Mouse (Mus musculus): ENCODE measurements around the gene Foxc2. TPM values are rescaled to one million over a fixed set of nuclear protein-coding genes. Genes with fewer than 3 reads are reported as not detected.
A peak's percentile ranks its signal among the peaks of the same experiment; 100 is the strongest.

Gene Foxc2
- total and polyA plus RNA-seq, 2 experiments from 2014 or later = 2.6 to 10.9 TPM

DNA sequence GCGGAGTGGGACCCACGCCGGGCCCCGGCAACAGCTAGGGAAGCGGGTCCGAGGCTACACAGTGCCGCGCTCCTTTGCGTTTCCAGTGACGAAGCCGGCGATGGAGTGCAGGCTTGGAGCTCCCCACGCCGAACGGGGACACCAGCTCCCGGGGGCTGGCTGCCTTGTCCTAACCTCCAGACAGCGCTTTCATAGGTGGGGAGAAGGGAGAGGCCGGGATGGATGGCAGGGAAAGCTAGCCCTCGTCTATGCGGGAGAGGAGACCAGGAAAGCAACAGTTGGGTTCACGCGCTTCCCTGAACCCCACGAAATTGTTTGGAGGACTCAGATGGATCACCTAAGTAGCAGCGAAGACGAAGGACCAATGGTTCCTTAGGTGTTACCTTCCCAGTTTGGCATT is 835 bp upstream of the Foxc2 start:
- no peak for TF ChIP-seq CTCF (IDR thresholded peaks at IDR 0.05)
- Histone ChIP-seq H3K27me3 (ENCODE audit: insufficient read depth, low read length) (peaks cover 59% of the 10 kb centered on the region), H3K4me3 (ENCODE audit: low read depth, low read length) (no peak overlapping the region), H3K9ac (replicated peaks; ENCODE audit: low read length, poor library complexity, severe bottlenecking) (no peak overlapping the region), H3K4me2 (ENCODE audit: low read depth, low read length, poor library complexity, severe bottlenecking) (no peak overlapping the region), H3K27ac (ENCODE audit: low read depth, low read length) (no peak overlapping the region), H3K9me3 (ENCODE audit: low read length) (no peaks in the 10 kb centered on the region), H3K36me3 (ENCODE audit: insufficient read depth, low read length) (no peaks in the 10 kb centered on the region), H3K4me1 (ENCODE audit: insufficient read depth, low read length) (peaks cover 2% of the 10 kb centered on the region; the same call in 1 of the 2 replicates)
- no peak for ATAC-seq (ENCODE audit: low FRiP score)
- WGBS = 2% methylated on average over 25 of the region's 25 CpGs
- DNase-seq (ENCODE audit: low spot score) = no peak

DNA sequence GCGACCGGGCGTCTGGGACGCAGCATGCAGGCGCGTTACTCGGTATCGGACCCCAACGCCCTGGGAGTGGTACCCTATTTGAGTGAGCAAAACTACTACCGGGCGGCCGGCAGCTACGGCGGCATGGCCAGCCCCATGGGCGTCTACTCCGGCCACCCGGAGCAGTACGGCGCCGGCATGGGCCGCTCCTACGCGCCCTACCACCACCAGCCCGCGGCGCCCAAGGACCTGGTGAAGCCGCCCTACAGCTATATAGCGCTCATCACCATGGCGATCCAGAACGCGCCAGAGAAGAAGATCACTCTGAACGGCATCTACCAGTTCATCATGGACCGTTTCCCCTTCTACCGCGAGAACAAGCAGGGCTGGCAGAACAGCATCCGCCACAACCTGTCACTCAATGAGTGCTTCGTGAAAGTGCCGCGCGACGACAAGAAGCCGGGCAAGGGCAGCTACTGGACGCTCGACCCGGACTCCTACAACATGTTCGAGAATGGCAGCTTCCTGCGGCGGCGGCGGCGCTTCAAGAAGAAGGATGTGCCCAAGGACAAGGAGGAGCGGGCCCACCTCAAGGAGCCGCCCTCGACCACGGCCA is 717 bp downstream of the Foxc2 start:
- Histone ChIP-seq H3K27me3 (ENCODE audit: insufficient read depth, low read length) (peaks cover 68% of the 10 kb centered on the region), H3K9me3 (ENCODE audit: low read length) (no peaks in the 10 kb centered on the region), H3K4me1 (ENCODE audit: insufficient read depth, low read length) (peaks cover 2% of the 10 kb centered on the region; the same call in 1 of the 2 replicates), H3K27ac (ENCODE audit: low read depth, low read length) (no peak overlapping the region), H3K36me3 (ENCODE audit: insufficient read depth, low read length) (no peaks in the 10 kb centered on the region), H3K4me2 (ENCODE audit: low read depth, low read length, poor library complexity, severe bottlenecking) (peak overlapping the region; percentile 45), H3K4me3 (ENCODE audit: low read depth, low read length) (peak overlapping the region; percentile 29), H3K9ac (replicated peaks; ENCODE audit: low read length, poor library complexity, severe bottlenecking) (no peak overlapping the region)
- no peak for TF ChIP-seq CTCF (IDR thresholded peaks at IDR 0.05)
- DNase-seq (ENCODE audit: low spot score) (no peak), ATAC-seq (ENCODE audit: low FRiP score) (no peak)
- 1% methylated on average over 54 of the region's 55 CpGs for WGBS

DNA sequence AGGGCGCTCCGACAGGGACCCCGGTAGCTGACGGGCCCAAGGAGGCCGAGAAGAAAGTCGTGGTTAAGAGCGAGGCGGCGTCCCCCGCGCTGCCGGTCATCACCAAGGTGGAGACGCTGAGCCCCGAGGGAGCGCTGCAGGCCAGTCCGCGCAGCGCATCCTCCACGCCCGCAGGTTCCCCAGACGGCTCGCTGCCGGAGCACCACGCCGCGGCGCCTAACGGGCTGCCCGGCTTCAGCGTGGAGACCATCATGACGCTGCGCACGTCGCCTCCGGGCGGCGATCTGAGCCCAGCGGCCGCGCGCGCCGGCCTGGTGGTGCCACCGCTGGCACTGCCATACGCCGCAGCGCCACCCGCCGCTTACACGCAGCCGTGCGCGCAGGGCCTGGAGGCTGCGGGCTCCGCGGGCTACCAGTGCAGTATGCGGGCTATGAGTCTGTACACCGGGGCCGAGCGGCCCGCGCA is 1.2 kb downstream of the Foxc2 start:
- peaks cover 73% of the 10 kb centered on the region for H3K27me3 ChIP-seq (ENCODE audit: insufficient read depth, low read length)
- peaks cover 2% of the 10 kb centered on the region; the same call in 1 of the 2 replicates for H3K4me1 ChIP-seq (ENCODE audit: insufficient read depth, low read length)
- H3K4me2 ChIP-seq (ENCODE audit: low read depth, low read length, poor library complexity, severe bottlenecking) = peak overlapping the region; percentile 23; the same call in 1 of the 2 replicates
- H3K9ac ChIP-seq (replicated peaks; ENCODE audit: low read length, poor library complexity, severe bottlenecking) = no peak overlapping the region
- H3K9me3 ChIP-seq (ENCODE audit: low read length) = no peaks in the 10 kb centered on the region
- H3K4me3 ChIP-seq (ENCODE audit: low read depth, low read length) = peak overlapping the region; percentile 29
- peak; percentile 10; the same call in 1 of the 2 replicates for TF ChIP-seq CTCF (IDR thresholded peaks at IDR 0.05)
- WGBS = under 1% methylated on average over 35 of the region's 62 CpGs
- no peak for ATAC-seq (ENCODE audit: low FRiP score)
- no peaks in the 10 kb centered on the region for H3K36me3 ChIP-seq (ENCODE audit: insufficient read depth, low read length)
- no peak for DNase-seq (ENCODE audit: low spot score)
- no peak overlapping the region for H3K27ac ChIP-seq (ENCODE audit: low read depth, low read length)

DNA sequence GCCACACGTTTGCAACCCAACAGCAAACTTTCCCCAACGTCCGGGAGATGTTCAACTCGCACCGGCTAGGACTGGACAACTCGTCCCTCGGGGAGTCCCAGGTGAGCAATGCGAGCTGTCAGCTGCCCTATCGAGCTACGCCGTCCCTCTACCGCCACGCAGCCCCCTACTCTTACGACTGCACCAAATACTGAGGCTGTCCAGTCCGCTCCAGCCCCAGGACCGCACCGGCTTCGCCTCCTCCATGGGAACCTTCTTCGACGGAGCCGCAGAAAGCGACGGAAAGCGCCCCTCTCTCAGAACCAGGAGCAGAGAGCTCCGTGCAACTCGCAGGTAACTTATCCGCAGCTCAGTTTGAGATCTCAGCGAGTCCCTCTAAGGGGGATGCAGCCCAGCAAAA is 1.9 kb downstream of the Foxc2 start:
- no peaks in the 10 kb centered on the region for H3K36me3 ChIP-seq (ENCODE audit: insufficient read depth, low read length)
- H3K27ac ChIP-seq (ENCODE audit: low read depth, low read length) = no peak overlapping the region
- no peak for TF ChIP-seq CTCF (IDR thresholded peaks at IDR 0.05)
- ATAC-seq (ENCODE audit: low FRiP score) (no peak), DNase-seq (ENCODE audit: low spot score) (no peak)
- no peak overlapping the region; the same call in 1 of the 2 replicates for H3K9ac ChIP-seq (replicated peaks; ENCODE audit: low read length, poor library complexity, severe bottlenecking)
- peaks cover 80% of the 10 kb centered on the region for H3K27me3 ChIP-seq (ENCODE audit: insufficient read depth, low read length)
- H3K4me1 ChIP-seq (ENCODE audit: insufficient read depth, low read length) = peaks cover 2% of the 10 kb centered on the region; the same call in 1 of the 2 replicates
- no peaks in the 10 kb centered on the region for H3K9me3 ChIP-seq (ENCODE audit: low read length)
- WGBS = under 1% methylated on average over 28 of the region's 28 CpGs
- 0 out of 2 replicates have a peak overlapping the region, but pooled peaks have one; percentile 23 for H3K4me2 ChIP-seq (ENCODE audit: low read depth, low read length, poor library complexity, severe bottlenecking)
- peak overlapping the region; percentile 29; the same call in 1 of the 2 replicates for H3K4me3 ChIP-seq (ENCODE audit: low read depth, low read length)

DNA sequence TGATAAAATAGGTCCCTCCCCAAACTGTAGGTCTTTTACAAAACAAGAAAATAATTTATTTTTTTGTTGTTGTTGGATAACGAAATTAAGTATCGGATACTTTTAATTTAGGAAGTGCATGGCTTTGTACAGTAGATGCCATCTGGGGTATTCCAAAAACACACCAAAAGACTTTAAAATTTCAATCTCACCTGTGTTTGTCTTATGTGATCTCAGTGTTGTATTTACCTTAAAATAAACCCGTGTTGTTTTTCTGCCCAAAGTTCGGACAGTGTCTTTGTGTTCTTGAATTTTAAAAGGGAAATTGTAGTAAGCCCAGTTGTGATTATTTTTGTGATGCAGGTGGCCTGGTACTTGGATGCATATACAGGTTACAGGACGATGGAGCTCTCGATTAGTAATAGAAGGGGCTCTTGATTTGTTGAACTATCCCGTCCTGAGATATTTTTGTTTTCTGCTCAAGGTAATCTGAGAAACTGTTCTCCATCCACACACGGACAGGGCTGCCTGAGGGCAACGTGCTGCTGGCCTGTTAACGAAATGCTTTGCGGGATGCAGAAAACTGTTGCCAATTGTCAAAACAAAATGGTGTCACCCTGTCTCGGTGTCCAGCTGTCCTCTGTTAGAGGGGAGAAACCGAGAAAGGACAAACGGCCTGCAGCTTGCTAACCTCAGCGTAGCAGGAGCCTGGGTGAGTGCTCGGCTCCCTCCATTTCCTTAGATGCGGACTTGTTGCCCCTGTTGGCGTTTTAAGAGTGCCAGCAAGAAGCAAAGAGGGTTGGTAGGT is 2.9 kb downstream of the Foxc2 start:
- no peak for ATAC-seq (ENCODE audit: low FRiP score)
- DNase-seq (ENCODE audit: low spot score) = no peak
- Histone ChIP-seq H3K27me3 (ENCODE audit: insufficient read depth, low read length) (peaks cover 85% of the 10 kb centered on the region), H3K36me3 (ENCODE audit: insufficient read depth, low read length) (no peaks in the 10 kb centered on the region), H3K27ac (ENCODE audit: low read depth, low read length) (no peak overlapping the region), H3K9me3 (ENCODE audit: low read length) (no peaks in the 10 kb centered on the region), H3K4me2 (ENCODE audit: low read depth, low read length, poor library complexity, severe bottlenecking) (no peak overlapping the region), H3K4me3 (ENCODE audit: low read depth, low read length) (no peak overlapping the region), H3K9ac (replicated peaks; ENCODE audit: low read length, poor library complexity, severe bottlenecking) (no peak overlapping the region), H3K4me1 (ENCODE audit: insufficient read depth, low read length) (peaks cover 2% of the 10 kb centered on the region; the same call in 1 of the 2 replicates)
- 2% methylated on average over 18 of the region's 18 CpGs for WGBS
- TF ChIP-seq CTCF (IDR thresholded peaks at IDR 0.05) = no peak
